Mouse (Mus musculus) T-helper 2 cell (primary cell): Measurements from ENCODE around the gene Tmigd3.

Source experiments
- in situ Hi-C: fragments of 300-600 bp; cut with MboI, MseI; formaldehyde crosslinking; loops from one replicate; pipeline ENCODE4 v1.15.1; 2025; ENCODE audit warnings: high pct_unique_total_duplicates

Gene Tmigd3

GRCm38 (mm10) chr3:105873451-105874445 is 3.0 kb downstream of the Tmigd3 start:
- in situ Hi-C loops = loop anchor here (25.0 kb wide), 1 partner anchor 661 kb away; no protein-coding TSS in a partner anchor

- in situ Hi-C loops = no loop called here
Measured at GRCm38 (mm10) chr3:105876022-105876421, 5.3 kb downstream of the Tmigd3 start.

- in situ Hi-C loops = no loop called here
Measured at GRCm38 (mm10) chr3:105877252-105877803, 6.6 kb downstream of the Tmigd3 start.

- in situ Hi-C loops = no loop called here
Measured at GRCm38 (mm10) chr3:105877919-105878318, 7.2 kb downstream of the Tmigd3 start.

- in situ Hi-C loops = no loop called here
Measured at GRCm38 (mm10) chr3:105878751-105879150, 8.0 kb downstream of the Tmigd3 start.

- in situ Hi-C loops = no loop called here
Measured at GRCm38 (mm10) chr3:105880419-105880818, 9.7 kb downstream of the Tmigd3 start.

GRCm38 (mm10) chr3:105882105-105882504 is 11.4 kb downstream of the Tmigd3 start:
- in situ Hi-C loops = no loop called here

GRCm38 (mm10) chr3:105883111-105883510 is 12.4 kb downstream of the Tmigd3 start:
- in situ Hi-C loops = no loop called here

- in situ Hi-C loops = no loop called here
Measured at GRCm38 (mm10) chr3:105888961-105889360, 18.3 kb downstream of the Tmigd3 start.

- in situ Hi-C loops = loop anchor here (10.0 kb wide), 1 partner anchor 885 kb away; no protein-coding TSS in a partner anchor
Measured at GRCm38 (mm10) chr3:105890220-105890619, 19.5 kb downstream of the Tmigd3 start.

GRCm38 (mm10) chr3:105891141-105891540 is 20.4 kb downstream of the Tmigd3 start:
- in situ Hi-C loops = loop anchor here (10.0 kb wide), 1 partner anchor 884 kb away; no protein-coding TSS in a partner anchor

GRCm38 (mm10) chr3:105891760-105892571 is 21.3 kb downstream of the Tmigd3 start:
- in situ Hi-C loops = loop anchor here (10.0 kb wide), 1 partner anchor 883 kb away; no protein-coding TSS in a partner anchor

GRCm38 (mm10) chr3:105892572-105893495 is 22.1 kb downstream of the Tmigd3 start:
- in situ Hi-C loops = loop anchor here (10.0 kb wide), 1 partner anchor 882 kb away; no protein-coding TSS in a partner anchor

GRCm38 (mm10) chr3:105893941-105894391 is 23.3 kb downstream of the Tmigd3 start:
- in situ Hi-C loops = loop anchor here (10.0 kb wide), 1 partner anchor 881 kb away; no protein-coding TSS in a partner anchor

GRCm38 (mm10) chr3:105894601-105895592 is 24.2 kb downstream of the Tmigd3 start:
- in situ Hi-C loops = loop anchor here (5.0 to 10.0 kb wide), 3 partner anchors 123 to 880 kb away; no protein-coding TSS in a partner anchor

GRCm38 (mm10) chr3:105896811-105897210 is 26.1 kb downstream of the Tmigd3 start:
- in situ Hi-C loops = loop anchor here (5.0 to 10.0 kb wide), 3 partner anchors 125 to 878 kb away; no protein-coding TSS in a partner anchor

GRCm38 (mm10) chr3:105898325-105898724 is 27.6 kb downstream of the Tmigd3 start:
- in situ Hi-C loops = loop anchor here (5.0 to 10.0 kb wide), 3 partner anchors 126 to 876 kb away; no protein-coding TSS in a partner anchor

- in situ Hi-C loops = loop anchor here (5.0 to 10.0 kb wide), 3 partner anchors 127 to 876 kb away; no protein-coding TSS in a partner anchor
Measured at GRCm38 (mm10) chr3:105898861-105899260, 28.2 kb downstream of the Tmigd3 start.
